Mouse (Mus musculus) megakaryocyte, adult 5-6 weeks (primary cell): ENCODE data around the gene Atp2c1. TPM values are rescaled to one million over a fixed set of nuclear protein-coding genes. Genes with fewer than 3 reads are reported as not detected.

Source experiments
- ATAC-seq: 2 replicates; pipeline ENCODE4 v1.8.0; 2016; ENCODE audit warnings: mild to moderate bottlenecking, inconsistent platforms; ENCODE audit not compliant: poor library complexity, severe bottlenecking
- total RNA-seq, 2 experiments: library from RNA; stranded (forward) in 1 of 2; stranded (reverse) in 1 of 2; fragments of 153-499, 151-499 nt in 1 of 2; fragments of 221-1000, 200-1000 nt in 1 of 2; gene quantifications; 2 replicates each; pipeline versions ENCODE4 v1.2.3 to v1.2.4; 2015 to 2017

Atp2c1 gene
- total RNA-seq, 2 experiments from 2014 or later = 65.5 to 166 TPM

DNA sequence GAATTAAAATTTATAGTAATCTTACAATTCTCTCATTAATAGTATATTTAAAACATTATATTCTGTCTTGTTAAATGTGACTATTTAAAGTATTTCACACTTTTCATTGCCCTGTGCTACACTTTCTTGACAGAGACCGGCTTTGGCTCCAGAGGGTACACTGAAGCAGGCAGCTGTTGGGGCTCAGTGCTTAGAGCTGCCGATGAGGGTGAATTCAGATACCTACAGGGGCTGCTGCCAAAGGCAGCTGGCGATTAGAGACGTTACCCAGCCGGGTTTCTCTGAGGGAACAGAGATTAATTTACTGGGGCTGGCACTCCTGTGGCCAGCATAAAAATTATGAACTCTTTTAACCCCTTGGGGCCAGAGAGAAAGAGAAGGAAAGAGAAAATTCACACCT is 152.8 kb downstream of the Atp2c1 start:
- ATAC-seq = no peak

DNA sequence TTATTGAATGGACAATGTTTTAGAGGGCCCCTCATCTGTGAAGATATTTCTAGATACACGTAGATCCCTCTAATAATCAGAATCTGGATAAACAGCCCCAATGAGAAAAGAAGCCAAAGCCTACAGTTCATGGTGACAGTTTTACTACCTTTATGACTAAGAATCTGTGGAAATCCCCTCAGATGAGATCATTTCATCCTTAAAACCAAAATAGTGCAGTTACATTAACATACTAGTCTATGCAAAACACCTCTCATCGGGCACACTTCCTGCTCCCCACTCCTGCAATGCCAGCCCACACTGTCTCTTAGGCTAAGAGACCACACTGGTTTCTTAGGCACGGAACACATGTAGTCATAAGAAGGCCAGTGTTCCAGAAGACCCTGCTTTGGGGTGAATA is 158.5 kb downstream of the Atp2c1 start:
- no peak for ATAC-seq

DNA sequence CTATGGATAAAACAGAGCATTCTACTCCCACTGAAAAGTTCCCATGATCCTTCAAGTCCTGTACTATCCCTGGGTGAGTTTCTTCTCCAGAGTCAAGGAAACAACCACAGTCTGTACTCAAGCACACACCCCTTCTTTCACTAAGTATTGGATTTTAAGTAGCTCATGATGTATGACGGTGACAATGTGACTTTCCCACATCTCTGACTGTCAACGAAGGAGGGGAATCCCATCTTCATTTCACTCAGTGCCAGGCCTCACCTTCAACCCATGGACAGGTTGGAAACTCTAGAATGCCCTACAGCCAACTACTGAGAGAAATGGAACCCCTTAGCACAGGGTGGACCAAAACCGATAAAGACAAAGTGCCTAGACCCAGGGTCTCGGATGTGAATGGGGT is 160.9 kb downstream of the Atp2c1 start:
- no peak for ATAC-seq

DNA sequence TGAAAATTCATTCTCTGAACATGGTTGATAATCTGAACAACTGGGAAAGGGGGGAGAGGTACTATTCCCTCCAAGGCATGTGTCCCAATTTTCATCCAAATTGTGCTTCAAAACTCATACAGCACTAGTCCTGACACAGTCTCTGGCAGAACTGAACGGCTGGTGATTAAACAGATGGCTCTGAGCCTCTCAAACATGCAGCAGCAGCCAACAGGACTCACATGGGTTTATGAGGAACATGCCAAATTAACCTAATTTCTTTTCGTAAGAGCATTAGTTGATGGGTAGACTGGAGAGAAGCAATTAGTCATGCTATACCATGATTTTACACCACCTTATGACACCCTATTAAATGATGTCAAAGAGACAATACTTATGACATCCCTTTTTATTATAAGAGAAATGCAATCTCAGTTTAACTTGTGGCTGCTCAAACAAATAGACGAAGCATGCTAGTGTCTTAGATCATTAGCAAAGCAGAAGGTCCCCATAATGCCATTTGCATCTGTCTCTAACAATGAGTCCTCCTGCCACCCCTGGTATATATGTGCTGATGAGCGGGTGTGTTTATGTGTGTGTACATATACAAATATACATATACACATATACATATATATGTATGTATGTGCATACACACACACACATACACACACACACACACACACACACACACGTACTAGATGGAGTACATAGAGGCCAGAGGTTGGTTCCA is 163.4 kb downstream of the Atp2c1 start:
- no peak for ATAC-seq

GRCm38 (mm10) chr9:105362181-105362580 is 164.9 kb downstream of the Atp2c1 start:
- ATAC-seq = no peak

Other genes starting within 250 kb of the Atp2c1 start
- gene Aste1, start 131.9 kb downstream of the Atp2c1 start, total RNA-seq (2015) = 12.1 and 15.8 TPM in 2 replicates
- 6.0 and 7.8 TPM in 2 replicates for gene Aste1, start 131.9 kb downstream of the Atp2c1 start, total RNA-seq (2017)
- gene Nek11, start 131.8 kb downstream of the Atp2c1 start, total RNA-seq (2015) = 0.11 TPM in 1 of 2 replicates, not detected in the other
- not detected in 2 replicates for gene Nek11, start 131.8 kb downstream of the Atp2c1 start, total RNA-seq (2017)
- gene Pik3r4, start 115.7 kb upstream of the Atp2c1 start, total RNA-seq (2015) = 21.7 and 22.1 TPM in 2 replicates
- gene Pik3r4, start 115.7 kb upstream of the Atp2c1 start, total RNA-seq (2017) = 13.4 and 21.7 TPM in 2 replicates